Mouse (Mus musculus) c-Kit-negative CD71-positive TER-119-positive erythroid progenitor cells, embryonic 14.5 days (primary cell): ENCODE measurements around the gene Mark1.

ENCODE experiments used
- DNase-seq: peaks from one replicate; pipeline ENCODE4 v3.0.0-alpha.2; 2013; ENCODE audit warnings: low read depth, low spot score

The Mark1 gene

GRCm38 (mm10) chr1:184961853-184962252 lies 37.5 kb downstream of the Mark1 start:
- no peak for DNase-seq

- DNase-seq, result no peak
Observed at GRCm38 (mm10) chr1:184958818-184959217, 40.6 kb downstream of the Mark1 start.

GRCm38 (mm10) chr1:184958388-184958787 lies 41.0 kb downstream of the Mark1 start:
- DNase-seq, result no peak

GRCm38 (mm10) chr1:184951758-184952157 lies 47.6 kb downstream of the Mark1 start:
- DNase-seq, result no peak

- DNase-seq, result no peak
Observed at GRCm38 (mm10) chr1:184951057-184951456, 48.3 kb downstream of the Mark1 start.

GRCm38 (mm10) chr1:184938106-184938505 lies 61.3 kb downstream of the Mark1 start:
- DNase-seq, result no peak

- DNase-seq, result no peak
Observed at GRCm38 (mm10) chr1:184935980-184936379, 63.4 kb downstream of the Mark1 start.

- no peak for DNase-seq
Observed at GRCm38 (mm10) chr1:184935490-184935889, 63.9 kb downstream of the Mark1 start.

- DNase-seq, result no peak
Observed at GRCm38 (mm10) chr1:184931097-184931496, 68.3 kb downstream of the Mark1 start.

GRCm38 (mm10) chr1:184928382-184928781 lies 71.0 kb downstream of the Mark1 start:
- no peak for DNase-seq

GRCm38 (mm10) chr1:184927911-184928310 lies 71.5 kb downstream of the Mark1 start:
- no peak for DNase-seq

- DNase-seq, result no peak
Observed at GRCm38 (mm10) chr1:184922824-184923223, 76.5 kb downstream of the Mark1 start.

- DNase-seq, result no peak
Observed at GRCm38 (mm10) chr1:184920057-184920456, 79.3 kb downstream of the Mark1 start.

- DNase-seq, result no peak
Observed at GRCm38 (mm10) chr1:184918227-184918888, 81.0 kb downstream of the Mark1 start.

- no peak for DNase-seq
Observed at GRCm38 (mm10) chr1:184912336-184912735, 87.0 kb downstream of the Mark1 start.

GRCm38 (mm10) chr1:184911861-184912260 lies 87.5 kb downstream of the Mark1 start:
- no peak for DNase-seq

- DNase-seq, result no peak
Observed at GRCm38 (mm10) chr1:184908558-184908957, 90.8 kb downstream of the Mark1 start.

GRCm38 (mm10) chr1:184905904-184906745 lies 93.2 kb downstream of the Mark1 start:
- no peak for DNase-seq

GRCm38 (mm10) chr1:184905371-184905770 lies 94.0 kb downstream of the Mark1 start:
- DNase-seq, result no peak

- DNase-seq, result no peak
Observed at GRCm38 (mm10) chr1:184903697-184904096, 95.7 kb downstream of the Mark1 start.

- no peak for DNase-seq
Observed at GRCm38 (mm10) chr1:184902886-184903285, 96.5 kb downstream of the Mark1 start.

- DNase-seq, result no peak
Observed at GRCm38 (mm10) chr1:184897350-184897749, 102.0 kb downstream of the Mark1 start.

GRCm38 (mm10) chr1:184891998-184892397 lies 107.4 kb downstream of the Mark1 start:
- no peak for DNase-seq
